Mouse (Mus musculus) CH12.LX (cell line): ENCODE results near the gene Cacna2d1.

Experiments
- CTCF ChIP-seq, 2 experiments: IDR thresholded peaks in 1 of 2; conservative IDR thresholded peaks in 1 of 2; 2 replicates each; pipeline ENCODE4 v1.5.1; 2011 to 2012; ENCODE audit warnings: low read depth in 2 of 2, low read length in 2 of 2, improper control_type of control experiment in 1 of 2, inconsistent platforms in 1 of 2, mild to moderate bottlenecking in 1 of 2, moderate library complexity in 1 of 2
- EP300 ChIP-seq: IDR thresholded peaks from 2 replicates; pipeline ENCODE4 v1.6.1; 2011; ENCODE audit warnings: low read length, improper control_type of control experiment
- HCFC1 ChIP-seq: IDR thresholded peaks from 2 replicates; pipeline ENCODE4 v1.6.1; 2012; ENCODE audit warnings: low read depth, mild to moderate bottlenecking, inconsistent platforms, low read length, improper control_type of control experiment
- POLR2A ChIP-seq: IDR thresholded peaks from 2 replicates; pipeline ENCODE4 v1.6.1; 2011; ENCODE audit warnings: low read depth, mild to moderate bottlenecking, improper control_type of control experiment, low read length
- POLR2AphosphoS2 ChIP-seq: IDR thresholded peaks from 2 replicates; pipeline ENCODE4 v1.6.1; 2011; ENCODE audit warnings: low read depth, low read length, improper control_type of control experiment
- RAD21 ChIP-seq: IDR thresholded peaks from 2 replicates; pipeline ENCODE4 v1.6.1; 2011; ENCODE audit warnings: low read depth, mild to moderate bottlenecking, low read length, improper control_type of control experiment, moderate library complexity
- TBP ChIP-seq: conservative IDR thresholded peaks from 2 replicates; pipeline ENCODE4 v1.6.1; 2011; ENCODE audit warnings: low read depth, low read length, improper control_type of control experiment
- UBTF ChIP-seq: IDR thresholded peaks from 2 replicates; pipeline ENCODE4 v1.6.1; 2012; ENCODE audit warnings: low read depth, mild to moderate bottlenecking, inconsistent platforms, low read length, improper control_type of control experiment, moderate library complexity

GRCm38 (mm10) chr5:16101820-16102219, 167.3 kb downstream of the Cacna2d1 start:
- no peak for TF ChIP-seq POLR2AphosphoS2
- no peak for TF ChIP-seq POLR2A
- no peak for TF ChIP-seq CTCF (conservative IDR thresholded peaks at IDR 0.05 in 1 of 2, IDR thresholded peaks at IDR 0.05 in 1 of 2; ENCODE audit: low read depth in 2 of 2, low read length in 2 of 2)
- no peak for TF ChIP-seq EP300
- no peak for TF ChIP-seq HCFC1
- no peak for TF ChIP-seq TBP
- TF ChIP-seq UBTF, result no peak
- TF ChIP-seq RAD21, result no peak
